Mouse (Mus musculus) ES-Bruce4 (cell line): ENCODE measurements around the gene Rnf208. TPM values are rescaled to one million over a fixed set of nuclear protein-coding genes. Genes with fewer than 3 reads are reported as not detected.

Experiments used
- H3K27ac ChIP-seq: 2 replicates; pipeline ENCODE4 v1.5.1; 2012; ENCODE audit warnings: low read length, inconsistent platforms; ENCODE audit not compliant: insufficient read depth
- H3K27me3 ChIP-seq: 2 replicates; pipeline ENCODE4 v1.6.1; 2012; ENCODE audit warnings: mild to moderate bottlenecking, low read length, inconsistent platforms; ENCODE audit not compliant: control insufficient read depth, poor library complexity, insufficient read depth, severe bottlenecking
- H3K36me3 ChIP-seq: 2 replicates; pipeline ENCODE4 v1.6.1; 2012; ENCODE audit warnings: inconsistent platforms, mild to moderate bottlenecking, low read length, moderate library complexity; ENCODE audit not compliant: control insufficient read depth, poor library complexity, insufficient read depth, severe bottlenecking
- H3K4me1 ChIP-seq: one replicate; pipeline ENCODE4 v1.8.1; 2011; ENCODE audit warnings: low read length; ENCODE audit not compliant: control insufficient read depth, insufficient read depth
- H3K4me3 ChIP-seq: 2 replicates; pipeline ENCODE4 v1.5.1; 2011; ENCODE audit warnings: low read depth, mild to moderate bottlenecking, low read length
- H3K9ac ChIP-seq: 2 replicates; pipeline ENCODE4 v1.6.1; 2012; ENCODE audit warnings: low read depth, mild to moderate bottlenecking, inconsistent platforms; ENCODE audit not compliant: poor library complexity, severe bottlenecking
- H3K9me3 ChIP-seq: replicated peaks from 2 replicates; pipeline ENCODE4 v1.6.1; 2012; ENCODE audit warnings: mild to moderate bottlenecking, low read length, inconsistent platforms; ENCODE audit not compliant: control insufficient read depth, poor library complexity, insufficient read depth, severe bottlenecking
- CTCF ChIP-seq: IDR thresholded peaks from one replicate; pipeline ENCODE4 v1.8.1; 2011; ENCODE audit warnings: low read depth, low read length
- EP300 ChIP-seq: IDR thresholded peaks from 2 replicates; pipeline ENCODE4 v1.6.1; 2011; ENCODE audit warnings: low read depth, low read length; ENCODE audit not compliant: insufficient read depth
- POLR2A ChIP-seq: IDR thresholded peaks from one replicate; pipeline ENCODE4 v1.8.1; 2011; ENCODE audit warnings: low read length; ENCODE audit not compliant: insufficient read depth
- polyA plus RNA-seq: library from polyadenylated mRNA; stranded (reverse); fragments of >200 nt; gene quantifications from 2 replicates; pipeline ENCODE4 v1.2.4, GENCODE M21; 2011; ENCODE audit warnings: low read depth; ENCODE audit not compliant: missing spikeins, insufficient read depth, insufficient read length

Gene Rnf208
- polyA plus RNA-seq, 1 experiment = 7.3 TPM

GRCm38 (mm10) chr2:25231038-25231437 lies 11.0 kb upstream of the Rnf208 start:
- no peaks in the 10 kb centered on the region for H3K36me3 ChIP-seq
- peak overlapping the region; percentile 7 for H3K9ac ChIP-seq
- H3K4me1 ChIP-seq = peaks cover 2% of the 10 kb centered on the region
- no peaks in the 10 kb centered on the region for H3K9me3 ChIP-seq
- peak overlapping the region; percentile 41 for H3K4me3 ChIP-seq
- TF ChIP-seq CTCF (no peak), EP300 (no peak), POLR2A (no peak)
- no peaks in the 10 kb centered on the region for H3K27me3 ChIP-seq
- H3K27ac ChIP-seq = peak overlapping the region; percentile 20; the same call in 1 of the 2 replicates

GRCm38 (mm10) chr2:25233421-25233820 lies 8.6 kb upstream of the Rnf208 start:
- no peaks in the 10 kb centered on the region for H3K36me3 ChIP-seq
- no peaks in the 10 kb centered on the region for H3K9me3 ChIP-seq
- no peak overlapping the region for H3K4me3 ChIP-seq
- H3K27me3 ChIP-seq = no peaks in the 10 kb centered on the region
- H3K27ac ChIP-seq = no peak overlapping the region
- TF ChIP-seq EP300 (no peak), POLR2A (no peak), CTCF (no peak)
- peaks cover 15% of the 10 kb centered on the region for H3K4me1 ChIP-seq
- no peak overlapping the region for H3K9ac ChIP-seq

- TF ChIP-seq EP300 = no peak
- TF ChIP-seq POLR2A = no peak
- TF ChIP-seq CTCF = no peak
- Histone ChIP-seq H3K9me3 (no peaks in the 10 kb centered on the region), H3K36me3 (no peaks in the 10 kb centered on the region), H3K9ac (no peak within 1 kb of the TSS), H3K4me3 (no peak within 1 kb of the TSS), H3K27ac (no peak within 1 kb of the TSS), H3K27me3 (no peaks in the 10 kb centered on the region), H3K4me1 (peaks cover 15% of the 10 kb centered on the region)
Measured at GRCm38 (mm10) chr2:25234050-25234449, 8.0 kb upstream of the Rnf208 start, which contains the start of gene Slc34a3. TSS of gene Slc34a3 (minus strand) at chr2:25234364.

- peaks cover 15% of the 10 kb centered on the region for H3K4me1 ChIP-seq
- no peaks in the 10 kb centered on the region for H3K9me3 ChIP-seq
- no peaks in the 10 kb centered on the region for H3K36me3 ChIP-seq
- no peak overlapping the region for H3K4me3 ChIP-seq
- H3K27ac ChIP-seq = no peak overlapping the region
- no peak for TF ChIP-seq POLR2A
- no peak for TF ChIP-seq CTCF
- TF ChIP-seq EP300 = no peak
- no peak overlapping the region for H3K9ac ChIP-seq
- no peaks in the 10 kb centered on the region for H3K27me3 ChIP-seq
Measured at GRCm38 (mm10) chr2:25234551-25235220, 7.4 kb upstream of the Rnf208 start.

GRCm38 (mm10) chr2:25236614-25237013 lies 5.4 kb upstream of the Rnf208 start, which contains the start of gene Rnf224:
TSS of gene Rnf224 (minus strand) at chr2:25236787.
- TF ChIP-seq POLR2A (no peak), EP300 (peak; percentile 59; the same call in 1 of the 2 replicates)
- Histone ChIP-seq H3K4me3 (no peak within 1 kb of the TSS), H3K9ac (no peak within 1 kb of the TSS), H3K27ac (no peak within 1 kb of the TSS), H3K36me3 (no peaks in the 10 kb centered on the region), H3K27me3 (no peaks in the 10 kb centered on the region), H3K9me3 (no peaks in the 10 kb centered on the region), H3K4me1 (peaks cover 20% of the 10 kb centered on the region)

GRCm38 (mm10) chr2:25237522-25237921 lies 4.5 kb upstream of the Rnf208 start:
- peaks cover 20% of the 10 kb centered on the region for H3K4me1 ChIP-seq
- no peaks in the 10 kb centered on the region for H3K36me3 ChIP-seq
- H3K27ac ChIP-seq = no peak overlapping the region
- H3K27me3 ChIP-seq = no peaks in the 10 kb centered on the region
- H3K9ac ChIP-seq = no peak overlapping the region
- no peak overlapping the region for H3K4me3 ChIP-seq
- TF ChIP-seq POLR2A (no peak), EP300 (no peak), CTCF (no peak)
- no peaks in the 10 kb centered on the region for H3K9me3 ChIP-seq
